Comparison of ENCODE assay signal across 17 mouse cellular contexts in the genomic region with DNA sequence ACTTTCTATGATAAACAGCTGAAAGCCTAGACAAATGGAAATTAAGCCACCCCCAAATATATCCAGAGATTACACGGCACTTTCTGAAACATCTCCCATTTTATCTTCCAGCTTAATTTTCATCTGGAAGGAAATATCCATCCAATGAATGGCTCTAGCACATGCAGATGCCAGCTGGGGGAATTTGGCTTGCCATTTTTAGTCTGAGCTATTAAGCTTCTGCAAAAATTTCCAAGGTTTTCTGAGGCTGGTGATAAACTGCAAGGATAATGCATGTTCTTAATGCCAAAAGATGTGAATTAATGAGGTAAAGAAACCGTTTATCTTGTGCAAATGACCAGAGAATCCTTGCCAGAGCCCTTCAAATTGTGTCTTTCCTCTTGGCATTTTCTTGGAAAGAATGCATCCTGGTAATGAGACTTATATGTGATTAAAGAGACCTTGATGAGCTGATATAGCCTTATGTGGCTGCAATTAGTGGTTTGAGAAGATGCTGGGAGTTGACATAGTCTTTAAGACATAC.
"Had no signal": no experiment of that assay in that cellular context is flagged by ENCODE, and none has a peak within 500 bp of the region (broad histone marks: within the 10 kb centered on the region; RNA-seq: fewer than 3 reads in every experiment).

No protein-coding gene starts in this region.

- H3K9ac ChIP-seq: liver, embryonic 13.5 days; neural tube, embryonic 13.5 days had no signal

- H3K27me3 ChIP-seq: liver, embryonic 13.5 days; neural tube, embryonic 13.5 days had no signal

- H3K27ac ChIP-seq: kidney, postnatal 0 days; left cerebral cortex, adult 2 months; liver, embryonic 13.5 days; neural tube, embryonic 13.5 days; stomach, postnatal 0 days had no signal

- H3K4me1 ChIP-seq: liver, embryonic 13.5 days; neural tube, embryonic 13.5 days had no signal

- DNase-seq: kidney, adult 2 months; kidney, postnatal 25 days; layer of hippocampus, postnatal 36 days; liver, embryonic 13.5 days; lung, adult 2 months; lung, postnatal 14 days; lung, postnatal 4 days; midbrain, embryonic 14.5 days; retina, postnatal 1 day; right cerebral cortex, postnatal 4 days; thymus, postnatal 25 days had no signal

- H3K4me3 ChIP-seq: left cerebral cortex, adult 2 months; liver, embryonic 13.5 days; myocyte; neural tube, embryonic 13.5 days had no signal

- H3K36me3 ChIP-seq: liver, embryonic 13.5 days; neural tube, embryonic 13.5 days had no signal

- H3K4me2 ChIP-seq: liver, embryonic 13.5 days; midbrain, embryonic 11.5 days; neural tube, embryonic 13.5 days had no signal

- H3K9me3 ChIP-seq: liver, embryonic 13.5 days; neural tube, embryonic 13.5 days had no signal
